Mouse (Mus musculus): Measurements from ENCODE around the gene Gfpt2.

Gene Gfpt2

DNA sequence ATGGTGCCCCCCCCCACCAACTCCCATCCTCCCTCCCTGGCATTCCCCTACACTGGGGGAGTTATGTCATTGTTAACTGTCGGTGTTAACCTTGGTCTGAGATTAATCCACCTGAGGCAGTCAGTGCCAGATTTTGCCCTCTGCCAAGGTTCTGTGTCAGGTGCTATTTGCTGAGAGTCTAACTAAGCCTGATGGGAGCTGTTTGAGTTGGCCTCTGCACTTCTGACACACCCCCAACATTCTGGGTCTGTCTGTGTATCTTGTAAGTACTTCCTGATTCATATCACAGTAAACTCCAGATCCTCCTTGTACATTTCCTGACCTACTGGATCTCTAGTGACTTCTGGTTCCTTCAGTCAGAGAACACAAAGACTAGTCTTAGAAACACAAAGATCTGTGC lies 46.7 kb downstream of the Gfpt2 start:
- no peak for DNase-seq (ENCODE audit: low read depth)

- no peak for DNase-seq (ENCODE audit: low read depth)
These were observed 47.9 kb downstream of the Gfpt2 start for GRCm38 (mm10) chr11:49841886-49842285.

- DNase-seq (ENCODE audit: low read depth): no peak
These were observed 48.7 kb downstream of the Gfpt2 start for GRCm38 (mm10) chr11:49842718-49843117.

- no peak for DNase-seq (ENCODE audit: low read depth)
These were observed 50.3 kb downstream of the Gfpt2 start for GRCm38 (mm10) chr11:49844311-49844710.

DNA sequence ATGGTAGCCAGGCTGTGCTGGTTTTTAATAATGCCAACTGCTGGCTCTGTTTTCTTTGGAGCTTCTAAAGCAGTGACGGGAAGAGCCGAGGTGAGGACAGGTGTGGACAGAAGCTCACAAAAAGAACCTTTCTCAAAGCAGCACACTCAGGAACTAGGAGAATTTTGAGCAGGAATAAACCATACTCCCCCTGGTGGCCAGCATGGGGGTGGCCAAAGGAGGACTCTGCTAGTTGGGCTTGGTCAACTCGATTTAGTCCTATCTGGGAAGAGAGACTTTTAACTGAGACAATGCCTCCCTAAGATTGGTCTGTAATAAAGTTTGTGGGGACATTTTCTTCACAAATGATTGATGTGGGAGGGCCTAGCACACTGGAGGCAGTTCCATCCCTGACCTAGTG lies 51.0 kb downstream of the Gfpt2 start:
- peak; percentile 81 for DNase-seq (ENCODE audit: low read depth)

DNA sequence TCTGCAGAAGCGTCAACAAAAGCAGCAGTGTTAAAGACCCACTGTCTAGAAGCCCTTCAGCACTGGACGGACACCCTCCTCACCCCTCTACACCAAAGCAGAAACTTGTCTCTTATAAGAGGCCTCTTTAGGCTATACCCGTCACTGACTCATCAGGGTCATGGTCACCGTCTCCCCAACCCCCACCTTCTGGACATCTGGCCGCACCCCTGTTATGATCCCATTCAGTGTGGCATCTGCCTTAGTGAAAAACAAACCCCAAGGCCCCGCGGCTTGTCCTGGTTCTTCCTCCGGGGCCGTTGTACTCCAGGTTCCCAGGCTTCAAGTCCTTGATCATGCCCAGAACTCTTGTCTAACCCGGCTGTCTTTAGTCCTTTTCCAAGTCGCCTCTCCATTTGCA lies 52.0 kb downstream of the Gfpt2 start:
- DNase-seq (ENCODE audit: low read depth): no peak

GRCm38 (mm10) chr11:49846401-49847070 lies 52.6 kb downstream of the Gfpt2 start, which contains the start of gene Mapk9:
Gene Mapk9, plus strand, starts transcription at chr11:49846751.
- peak; percentile 98 for DNase-seq (ENCODE audit: low read depth)

GRCm38 (mm10) chr11:49847071-49847810 lies 53.3 kb downstream of the Gfpt2 start:
- DNase-seq (ENCODE audit: low read depth): peak; percentile 63

GRCm38 (mm10) chr11:49847811-49848078 lies 53.8 kb downstream of the Gfpt2 start:
- DNase-seq (ENCODE audit: low read depth): no peak

DNA sequence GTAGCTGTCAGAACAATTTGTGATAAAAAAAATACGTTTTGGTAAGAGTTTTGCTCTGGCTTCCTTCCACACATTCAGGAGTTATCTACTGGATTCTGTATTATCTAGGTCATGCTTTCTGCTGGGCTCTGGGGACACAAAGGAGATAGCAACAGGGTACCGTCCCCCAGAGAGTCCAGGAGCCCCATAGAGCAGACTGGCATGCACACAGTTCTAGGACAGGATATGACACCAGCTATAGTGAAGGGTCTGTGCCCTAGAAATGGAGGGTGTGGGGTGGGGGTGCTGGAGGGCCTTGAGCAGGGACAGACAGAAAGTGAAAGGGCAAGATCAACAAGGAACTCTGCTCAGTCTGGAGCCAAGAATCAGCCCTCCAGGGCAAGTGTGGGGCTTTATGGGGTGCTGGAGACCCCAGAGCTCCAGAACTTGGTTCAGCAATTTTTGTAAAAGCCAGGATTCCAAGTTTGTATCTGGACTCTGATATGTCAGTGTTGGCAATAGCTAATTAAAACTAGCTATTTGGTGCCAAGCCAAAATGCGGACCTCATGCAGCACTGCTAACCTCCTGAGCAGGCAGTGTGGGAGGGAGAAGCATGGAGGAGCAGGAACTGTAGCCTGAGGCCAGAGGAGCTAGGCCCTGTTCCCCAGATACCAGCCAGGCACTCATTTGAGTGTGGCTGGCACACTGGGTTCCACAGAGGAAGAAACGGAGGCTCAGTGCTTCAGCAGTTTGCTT lies 54.3 kb downstream of the Gfpt2 start:
- DNase-seq (ENCODE audit: low read depth): peak; percentile 36

- no peak for DNase-seq (ENCODE audit: low read depth)
These were observed 56.4 kb downstream of the Gfpt2 start for GRCm38 (mm10) chr11:49850331-49850730.

DNA sequence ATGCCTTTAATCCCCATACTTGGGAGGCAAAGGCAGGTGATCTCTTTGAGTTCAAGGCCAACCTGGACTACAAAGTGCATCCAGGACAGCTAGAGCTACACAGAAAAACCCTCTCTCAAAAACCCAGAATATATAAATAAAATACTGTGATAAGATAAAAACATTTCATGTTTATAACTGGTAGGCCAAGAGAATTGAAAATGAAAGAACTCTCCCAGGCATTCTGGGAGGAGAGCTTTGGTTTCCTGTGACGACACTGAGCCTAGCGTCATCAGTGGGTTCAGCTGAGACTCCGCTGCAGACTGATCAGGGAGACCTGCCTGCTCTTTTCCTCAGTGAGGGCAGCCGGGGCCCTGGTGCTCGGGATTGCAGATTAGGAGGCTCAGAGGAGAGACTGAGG lies 61.2 kb downstream of the Gfpt2 start:
- peak; percentile 87 for DNase-seq (ENCODE audit: low read depth)

DNA sequence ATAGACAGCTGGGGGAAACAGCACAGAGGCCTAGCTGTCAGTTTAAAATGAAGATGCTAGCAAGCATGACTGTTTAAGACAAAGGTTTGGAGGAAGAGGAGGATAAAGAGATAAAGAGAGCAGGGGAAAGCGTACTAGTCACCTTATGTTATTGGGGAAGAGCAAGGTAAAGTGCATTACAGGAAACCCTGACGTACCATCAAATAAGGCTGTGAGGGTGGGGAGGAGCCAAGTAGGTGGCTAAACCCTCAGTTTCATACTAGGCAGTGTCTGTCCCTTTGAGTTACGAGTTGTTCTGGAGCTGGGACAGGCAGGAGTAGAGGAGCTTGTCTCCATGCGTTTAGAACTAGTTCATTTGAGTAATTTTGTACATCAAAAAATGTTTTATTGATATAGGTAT lies 67.2 kb downstream of the Gfpt2 start:
- DNase-seq (ENCODE audit: low read depth): peak; percentile 25

GRCm38 (mm10) chr11:49863926-49864325 lies 69.9 kb downstream of the Gfpt2 start:
- DNase-seq (ENCODE audit: low read depth): no peak

DNA sequence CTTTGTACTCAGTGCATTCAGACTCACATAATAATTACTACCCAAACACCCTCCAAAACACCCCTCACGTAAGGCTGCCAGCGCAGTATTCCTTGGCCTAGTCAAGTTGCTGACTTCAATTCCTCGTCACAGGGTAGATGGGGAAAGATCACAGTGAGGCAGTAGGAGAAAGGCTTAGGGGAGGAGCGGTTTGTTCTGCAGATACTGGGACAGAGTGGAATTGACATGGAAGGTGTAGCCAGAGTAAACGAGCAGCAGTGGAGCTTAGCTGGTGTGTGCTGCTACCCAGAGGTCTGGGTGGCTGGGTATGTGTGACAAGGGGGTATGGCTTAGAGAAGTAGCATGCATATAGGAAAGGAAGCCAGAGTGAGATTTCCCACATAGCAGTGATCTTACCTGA lies 73.3 kb downstream of the Gfpt2 start:
- no peak for DNase-seq (ENCODE audit: low read depth)

DNA sequence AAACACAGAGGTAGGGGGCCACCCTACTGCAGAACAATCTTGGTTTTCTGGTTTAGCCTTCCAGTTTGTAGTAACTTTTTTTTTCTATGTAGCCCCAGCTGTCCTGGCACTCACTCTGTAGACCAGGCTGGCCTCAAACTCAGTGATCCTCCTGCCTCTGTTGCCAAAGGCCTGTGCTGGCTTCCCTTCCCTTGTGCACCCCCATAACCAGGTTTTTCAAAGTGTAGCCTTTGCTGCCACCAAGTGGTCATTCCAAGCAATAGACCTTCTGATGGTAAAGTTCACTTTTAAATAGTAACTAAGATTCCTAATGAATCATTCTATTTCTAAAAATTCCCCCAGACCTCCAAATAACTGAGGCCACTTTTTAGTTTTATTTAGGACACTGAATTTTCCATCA lies 75.8 kb downstream of the Gfpt2 start:
- peak; percentile 81 for DNase-seq (ENCODE audit: low read depth)

DNA sequence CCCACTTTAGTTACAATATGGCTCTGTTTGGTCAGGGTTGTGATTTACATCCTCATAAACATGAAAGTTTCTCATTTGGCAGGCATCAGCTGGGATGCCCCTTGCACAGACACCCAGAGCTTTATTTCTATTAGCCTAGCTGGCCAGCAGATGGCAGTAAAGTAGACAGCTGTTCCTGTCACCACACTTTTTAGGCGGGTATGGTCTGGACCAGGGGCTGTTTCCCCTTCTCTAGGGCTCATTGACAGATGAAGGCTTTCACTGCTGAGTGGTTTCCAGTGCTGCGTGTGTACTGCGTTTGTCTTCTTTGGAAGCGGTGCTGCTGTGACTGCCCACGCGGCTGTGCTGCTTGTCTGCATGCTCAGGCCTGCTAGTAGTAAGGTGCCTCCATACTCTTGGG lies 77.9 kb downstream of the Gfpt2 start:
- DNase-seq (ENCODE audit: low read depth): peak; percentile 57

- no peak for DNase-seq (ENCODE audit: low read depth)
These were observed 78.8 kb downstream of the Gfpt2 start for GRCm38 (mm10) chr11:49872779-49873178.

DNA sequence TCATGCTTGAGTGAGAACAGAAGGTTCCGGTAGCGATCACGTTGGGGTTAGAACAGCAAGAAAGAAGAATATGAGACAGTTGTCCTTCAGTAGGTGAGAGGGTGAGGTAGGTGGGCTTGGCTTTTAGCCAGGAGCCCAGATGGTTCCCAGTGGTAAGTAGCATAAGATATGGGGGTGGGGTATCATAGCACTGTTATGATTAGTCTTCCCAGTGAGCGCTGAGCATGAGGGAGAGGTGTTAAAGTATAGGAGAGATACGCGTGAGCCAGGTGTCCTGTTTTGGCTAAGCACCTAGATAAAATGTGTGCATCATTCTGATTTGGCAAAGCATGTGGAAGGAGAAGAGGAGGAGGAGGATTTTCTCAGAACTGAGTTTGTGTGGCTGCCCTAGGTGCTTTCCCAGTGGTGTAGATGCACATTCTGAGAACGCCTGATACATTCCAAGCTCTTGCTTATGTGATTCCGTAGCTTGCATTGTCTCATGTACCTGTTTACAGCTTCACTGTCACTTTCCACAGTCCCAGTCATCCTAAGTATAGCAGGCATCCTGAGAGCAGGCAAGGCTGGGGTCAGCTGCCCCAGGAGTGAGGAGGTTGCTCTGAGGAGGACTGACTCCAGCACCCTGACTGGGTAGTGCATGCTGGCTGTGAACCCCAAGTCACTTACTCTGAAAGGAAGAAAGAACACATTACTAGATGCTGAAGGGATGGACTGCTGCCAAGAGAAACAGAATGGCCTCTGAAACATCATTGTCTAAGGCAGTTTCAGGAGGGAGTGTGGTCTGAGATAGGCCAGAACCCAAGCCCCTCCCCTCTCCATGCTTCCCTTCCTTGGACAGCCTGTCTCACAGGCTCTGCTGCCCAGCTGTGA lies 83.2 kb downstream of the Gfpt2 start:
- no peak for DNase-seq (ENCODE audit: low read depth)

GRCm38 (mm10) chr11:49879950-49880642 lies 86.1 kb downstream of the Gfpt2 start:
- no peak for DNase-seq (ENCODE audit: low read depth)

DNA sequence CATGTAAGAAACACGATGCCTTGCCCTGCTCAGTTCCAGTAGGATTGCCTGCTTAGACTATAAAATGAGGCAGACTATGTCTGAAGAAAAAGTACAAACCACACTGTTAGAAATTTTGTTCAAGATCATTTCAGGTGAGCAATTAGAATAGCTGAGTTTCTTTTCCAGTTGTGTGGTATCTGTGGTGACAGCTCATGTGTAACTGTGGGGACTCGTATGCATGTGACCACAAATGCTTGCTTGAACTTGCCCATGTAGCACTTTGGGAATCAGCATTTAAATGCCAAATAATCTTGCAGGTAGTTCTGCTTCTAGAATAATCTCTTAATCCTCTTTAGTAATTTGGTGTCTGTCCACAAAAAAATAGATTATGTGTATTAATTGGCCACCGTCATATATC lies 89.4 kb downstream of the Gfpt2 start:
- DNase-seq (ENCODE audit: low read depth): no peak
